ENCODE assay signal across 19 mouse cellular contexts in the genomic region with DNA sequence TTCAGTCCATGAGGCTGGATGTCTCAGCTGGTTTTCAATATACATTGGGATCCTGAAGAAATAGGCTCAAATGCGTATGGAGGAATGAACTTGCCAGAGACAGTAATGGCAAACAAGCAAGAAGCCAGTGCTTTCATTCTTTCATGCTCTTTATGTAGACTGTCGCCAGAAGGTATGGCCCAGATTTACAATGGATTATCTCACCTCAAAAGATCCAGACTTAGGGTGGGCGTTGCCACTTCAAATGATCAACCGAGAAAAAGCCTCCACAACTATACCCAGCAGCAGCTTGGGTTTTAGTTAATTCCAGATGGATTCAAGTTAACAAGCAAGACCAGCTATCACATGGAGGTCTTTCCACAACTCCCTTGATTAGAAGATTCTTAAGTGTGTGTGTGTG. TPM values are rescaled to one million over a fixed set of nuclear protein-coding genes. Genes with fewer than 3 reads are reported as not detected.
DNase-seq lines count a peak whose midpoint lies in the region.
"Had no signal": no experiment of that assay in that cellular context is flagged by ENCODE, and none has a peak within 500 bp of the region (broad histone marks: within the 10 kb centered on the region; RNA-seq: fewer than 3 reads in every experiment).

No protein-coding gene starts in this region.

- DNase-seq in layer of hippocampus, adult 11-12 months (ENCODE audit: low spot score) = peak; percentile 10
- DNase-seq in layer of hippocampus, postnatal 25 days (ENCODE audit: extremely low spot score in 1 of 2, low spot score in 1 of 2) = no peak
- peak; percentile 18 to 61 for DNase-seq in left cerebral cortex, adult 9 months (ENCODE audit: low spot score in 2 of 2)
- no peak for DNase-seq in left cerebral cortex, postnatal 10 days (ENCODE audit: extremely low spot score in 1 of 2, low spot score in 2 of 2)
- peak; percentile 71 for DNase-seq in telencephalon, adult 2 months (ENCODE audit: low read depth, low spot score)
- DNase-seq in neural tube, embryonic 10.5 days (ENCODE audit: extremely low spot score, low spot score) = no peak
- DNase-seq: adrenal gland, adult 8-10 months; adrenal gland, postnatal 25 days; cerebellum, adult 18-20 months; cerebellum, adult 9-10 months; cerebellum, postnatal 14 days; gastrocnemius, adult 2 months; gastrocnemius, postnatal 14 days; heart, adult 11 months had no signal

- intact Hi-C loops in left cerebral cortex, postnatal 10 days (cut with DNase I) = no loop called here

RNA-seq across cellular contexts. Expression of a gene that starts 0.8 kb away (rescaled TPM):
- total RNA-seq in layer of hippocampus, postnatal 25 days (2021) = not detected
- not detected for total RNA-seq in left cerebral cortex, postnatal 10 days (2021)
- total RNA-seq: adrenal gland, adult 8-10 months; adrenal gland, postnatal 25 days; gastrocnemius, adult 2 months; gastrocnemius, postnatal 14 days; gastrocnemius, postnatal 4 days; heart, adult 8-10 months; heart, postnatal 25 days; hematopoietic stem cell, adult 5-6 weeks; MEL had no signal

RNA-seq across cellular contexts. Expression of a gene that starts 30.4 kb away (rescaled TPM):
- total RNA-seq in layer of hippocampus, postnatal 25 days (2021) = not detected
- not detected for total RNA-seq in left cerebral cortex, postnatal 10 days (2021)
- total RNA-seq: adrenal gland, adult 8-10 months; adrenal gland, postnatal 25 days; gastrocnemius, adult 2 months; gastrocnemius, postnatal 14 days; gastrocnemius, postnatal 4 days; heart, adult 8-10 months; heart, postnatal 25 days; hematopoietic stem cell, adult 5-6 weeks; MEL had no signal

RNA-seq across cellular contexts. Expression of a gene that starts 52.0 kb away (rescaled TPM):
- total RNA-seq in layer of hippocampus, postnatal 25 days (2021) = not detected
- total RNA-seq in left cerebral cortex, postnatal 10 days (2021) = not detected
- total RNA-seq: adrenal gland, adult 8-10 months; gastrocnemius, adult 2 months; gastrocnemius, postnatal 14 days; gastrocnemius, postnatal 4 days; heart, adult 8-10 months; heart, postnatal 25 days; hematopoietic stem cell, adult 5-6 weeks; MEL had no signal

RNA-seq across cellular contexts. Expression of a gene that starts 57.1 kb away (rescaled TPM):
- not detected for total RNA-seq in layer of hippocampus, postnatal 25 days (2021)
- not detected for total RNA-seq in left cerebral cortex, postnatal 10 days (2021)
- total RNA-seq: adrenal gland, adult 8-10 months; adrenal gland, postnatal 25 days; gastrocnemius, adult 2 months; gastrocnemius, postnatal 14 days; gastrocnemius, postnatal 4 days; heart, adult 8-10 months; heart, postnatal 25 days; hematopoietic stem cell, adult 5-6 weeks; MEL had no signal

Comparison
In these comparisons a context has a peak if more than half of its experiments do, and no peak if none do; other contexts are left out.
1. DNase-seq: peak in layer of hippocampus, adult 11-12 months (single experiment), left cerebral cortex, adult 9 months (2 of 2) and telencephalon, adult 2 months (single experiment); none in layer of hippocampus, postnatal 25 days (0 of 2), left cerebral cortex, postnatal 10 days (0 of 2) and neural tube, embryonic 10.5 days (single experiment).